Mouse (Mus musculus) testis, postnatal 10 days (tissue): ENCODE measurements at regions not wholly inside any gene's neighbourhood (a gene's known extent, or its start where the extent isn't known, plus 50 kb on each side); places are given as distances from the start of the nearest gene placed in this dataset.
A peak's percentile ranks its signal among the peaks of the same experiment; 100 is the strongest.

Experiments
- DNase-seq: peaks from one replicate; pipeline ENCODE4 v3.0.0; 2021; ENCODE audit warnings: low spot score

DNA sequence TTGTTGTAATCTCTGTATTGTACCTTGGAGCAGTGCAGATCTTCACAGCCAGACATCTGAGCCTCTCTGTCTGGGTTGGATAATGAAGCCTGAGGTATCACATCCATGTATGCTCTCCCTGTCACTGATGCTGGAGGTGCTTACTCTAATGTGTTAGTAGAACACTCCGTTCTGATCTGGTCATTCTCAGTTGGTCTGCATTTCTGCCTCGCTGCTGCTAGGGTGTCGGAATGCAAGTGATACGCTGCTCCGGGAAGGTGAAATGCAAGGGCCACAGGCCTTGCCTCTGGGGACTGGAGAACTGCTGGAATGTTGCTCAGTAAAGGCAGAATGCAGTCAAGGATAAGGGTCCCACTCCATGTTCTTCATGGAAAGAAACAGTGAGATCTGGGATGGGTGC, 67.1 kb upstream of the Gm6993 start:
- DNase-seq, result no peak

DNA sequence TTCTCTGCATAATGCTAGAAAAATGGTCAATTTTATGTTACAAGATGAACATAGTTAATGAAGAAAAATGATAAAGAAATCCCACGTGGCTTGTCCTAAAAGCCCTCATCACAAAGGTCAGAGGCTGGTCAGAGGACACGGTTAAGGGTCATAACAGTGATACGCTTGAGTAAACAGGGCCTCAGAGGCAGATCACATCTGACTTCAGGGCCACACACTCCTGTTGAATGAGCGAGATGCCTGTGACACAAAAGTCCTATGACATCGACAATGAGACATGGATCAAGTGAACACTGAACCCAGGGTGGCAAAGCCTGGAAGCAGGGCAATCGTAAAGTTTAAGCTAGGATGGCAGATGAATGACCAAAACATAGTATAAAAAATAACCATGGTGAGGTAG, 61.0 kb upstream of the Gm6993 start:
- DNase-seq, result no peak

DNA sequence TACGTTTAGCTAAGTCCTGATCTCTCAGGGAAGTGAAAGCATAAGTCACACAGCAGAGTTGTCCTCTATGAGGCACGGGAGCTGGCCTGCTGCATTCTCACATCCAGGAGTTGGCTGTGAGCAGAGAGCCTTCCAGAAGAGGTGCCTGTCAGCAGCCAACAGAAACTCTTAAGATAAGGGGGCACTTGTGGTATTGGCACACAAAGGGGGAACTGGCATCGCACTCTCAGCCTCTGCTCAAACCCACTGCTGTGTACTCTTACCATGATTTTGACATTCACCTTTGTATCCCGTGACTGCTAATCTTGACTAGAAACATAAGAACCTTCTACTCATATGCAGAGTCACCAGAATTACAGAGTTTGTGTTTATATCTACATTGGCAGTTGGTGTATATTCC, 56.9 kb upstream of the Gm6993 start:
- DNase-seq, result no peak

DNA sequence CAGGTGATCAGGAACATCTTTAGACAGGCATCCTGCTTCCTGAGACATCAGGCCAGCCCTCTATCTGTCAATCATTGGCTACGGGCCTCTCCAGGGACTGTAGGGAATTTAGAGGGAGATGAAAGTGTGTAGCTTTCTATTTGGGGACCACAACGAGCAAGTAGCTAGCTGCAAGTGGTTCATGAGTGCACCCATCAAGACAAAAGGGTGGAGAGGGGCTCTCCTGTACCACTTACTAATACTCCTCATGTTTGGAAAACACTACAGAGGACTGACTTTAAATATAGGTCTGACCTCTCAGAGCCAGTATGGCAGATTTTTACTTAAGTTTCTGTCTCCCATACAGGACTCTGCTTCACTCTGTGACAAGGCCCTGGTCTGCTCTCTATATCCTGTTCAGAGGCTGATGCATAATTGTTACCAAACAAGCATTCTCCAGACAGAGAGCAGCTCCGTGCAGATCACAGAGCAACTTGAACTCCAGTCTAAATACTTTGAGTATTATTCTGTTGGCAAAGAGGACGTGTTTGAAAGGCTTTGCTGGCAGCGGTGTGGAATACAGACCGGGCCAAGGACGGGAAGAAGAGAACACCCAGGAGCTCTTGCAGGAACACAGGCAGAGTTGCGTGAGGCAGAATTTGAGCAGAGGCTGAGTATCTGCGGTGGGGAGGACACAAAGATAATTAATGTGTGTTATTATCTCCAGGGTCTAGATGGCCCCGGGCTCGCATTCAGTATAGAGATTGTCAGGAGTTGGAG, 56.2 kb upstream of the Gm6993 start:
- peak; percentile 62 for DNase-seq

DNA sequence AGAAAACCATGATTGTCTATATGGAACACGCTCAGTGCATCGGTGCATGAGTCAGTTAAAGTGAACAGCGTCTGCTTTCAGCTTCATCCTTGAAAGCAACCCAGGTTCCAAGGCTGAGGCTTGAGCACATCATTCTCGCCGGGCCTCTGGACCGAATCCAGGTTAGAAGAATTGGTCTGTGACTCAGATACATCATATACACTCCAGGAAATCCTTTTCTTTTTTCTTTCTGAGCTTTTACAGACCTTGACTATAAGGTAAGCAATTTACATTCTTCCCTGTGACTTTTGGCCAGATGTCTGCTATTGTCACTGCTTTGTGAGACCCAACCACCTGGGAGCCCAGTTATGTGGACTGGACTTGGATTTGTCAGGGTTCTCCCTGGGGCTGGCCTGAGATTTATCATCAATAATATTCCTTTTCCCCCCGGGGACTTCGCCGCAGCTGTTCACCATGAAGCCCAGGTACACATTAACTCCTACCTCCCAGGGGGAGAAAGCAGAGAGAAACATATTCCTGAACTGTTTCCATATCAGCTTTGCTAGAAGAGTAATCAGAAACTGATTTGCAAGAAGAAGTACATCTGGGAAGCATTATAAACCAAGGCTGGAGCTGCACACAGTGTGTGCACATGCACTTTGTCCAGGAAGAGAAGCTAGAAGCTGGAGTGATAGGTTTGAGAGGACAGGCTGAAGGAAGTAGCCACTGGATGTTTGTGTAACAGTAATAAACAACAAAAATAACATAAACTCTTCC, 55.2 kb upstream of the Gm6993 start:
- DNase-seq, result no peak

DNA sequence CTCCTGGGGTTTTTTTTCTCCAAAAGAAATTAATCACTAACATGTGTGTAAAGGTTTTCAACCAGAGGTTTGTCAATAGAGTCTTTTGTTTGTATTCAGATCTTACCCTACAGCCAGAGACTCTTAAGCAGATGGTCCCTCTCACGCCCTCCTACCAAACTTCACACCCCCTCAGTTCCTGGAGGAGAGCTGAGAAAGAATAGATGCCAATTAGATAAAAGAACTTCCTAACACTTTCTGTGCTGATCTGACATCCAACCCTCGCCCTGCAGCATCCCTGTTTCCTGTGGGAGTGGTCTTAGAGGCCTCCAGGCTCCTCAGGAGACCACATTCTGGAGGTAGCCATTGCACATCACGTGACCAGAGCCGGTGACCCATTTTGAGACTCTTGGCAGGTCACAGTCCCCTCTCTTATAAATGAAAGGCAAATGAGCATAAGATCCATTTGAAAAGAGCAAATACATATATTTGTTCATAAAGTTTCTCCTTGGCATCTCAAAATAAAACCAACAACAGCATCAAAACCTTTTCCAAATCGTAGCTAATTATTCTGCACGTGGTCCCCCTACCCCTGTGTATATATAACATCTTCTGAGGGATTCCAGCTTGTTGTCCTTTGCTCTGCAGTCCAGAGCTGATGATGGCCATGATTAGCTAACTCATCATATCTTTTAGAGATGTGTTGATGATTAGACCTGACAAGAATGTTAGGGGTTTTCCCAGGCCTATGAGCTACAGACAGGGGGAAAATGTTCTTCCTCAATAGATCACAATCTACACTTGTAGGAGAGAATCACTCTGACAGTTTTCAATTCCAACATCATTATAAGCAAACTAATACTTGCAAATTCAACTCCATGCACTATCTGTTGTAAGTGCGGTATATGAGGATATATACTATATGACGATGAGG, 54.4 kb upstream of the Gm6993 start:
- no peak for DNase-seq

DNA sequence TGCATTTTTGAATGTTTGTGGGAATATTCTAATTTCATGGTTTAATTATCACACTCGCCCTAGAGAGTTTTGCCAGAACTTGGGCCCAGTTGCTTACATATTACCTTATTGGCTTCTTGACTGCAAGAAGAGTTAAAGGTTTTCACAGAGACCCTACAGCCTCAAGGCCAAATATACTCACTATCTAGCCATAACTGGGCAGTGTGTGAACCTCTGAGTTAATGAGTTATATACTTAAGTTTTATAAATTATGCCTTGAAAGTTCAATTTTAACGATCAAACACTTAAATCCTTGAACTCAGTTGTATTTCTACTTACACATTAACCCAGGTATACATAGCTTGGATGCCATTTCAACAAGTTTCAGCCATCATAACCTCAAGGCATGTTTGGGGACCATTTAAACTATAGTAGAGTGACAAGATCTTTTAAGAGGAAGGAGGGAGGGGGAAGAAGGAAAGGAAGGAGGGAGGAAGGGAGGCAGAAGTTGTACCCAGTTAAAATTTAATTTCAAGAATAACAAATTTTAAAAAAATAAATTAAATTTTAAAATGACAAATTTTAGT, 52.5 kb upstream of the Gm6993 start:
- DNase-seq, result no peak

DNA sequence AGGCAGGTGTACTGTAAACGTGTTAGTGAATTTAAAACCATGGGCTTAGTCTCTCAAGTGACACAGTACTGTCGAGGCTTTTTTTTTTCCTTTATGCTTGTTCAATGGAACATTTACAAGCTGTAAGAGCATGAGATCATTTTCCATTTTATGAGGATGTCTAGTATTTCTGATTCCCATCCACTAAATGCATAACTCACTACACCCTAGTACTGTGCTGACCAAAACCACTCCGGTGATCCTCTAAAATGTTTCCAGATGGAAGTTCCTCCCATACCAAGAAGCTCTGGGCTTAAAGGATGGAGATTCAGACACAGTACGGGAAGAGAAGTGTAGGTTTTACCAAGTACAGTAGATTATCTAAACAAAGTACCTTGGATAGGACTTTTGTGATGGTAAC, 50.3 kb upstream of the Gm6993 start:
- no peak for DNase-seq
